Mouse (Mus musculus) liver, embryonic 16.5 days (tissue): ENCODE results near the gene Cdc25b. TPM values are rescaled to one million over a fixed set of nuclear protein-coding genes. Genes with fewer than 3 reads are reported as not detected.

Source experiments
- ATAC-seq: fragments of 200-750 bp; cut with Nextera tagmentation; 2 replicates; pipeline ENCODE4 v1.8.0; 2017; ENCODE audit warnings: low read depth, mild to moderate bottlenecking, moderate number of reproducible peaks, moderate library complexity
- H3K27ac ChIP-seq: fragments of 300-500 bp; sonication (generic); 2 replicates; pipeline ENCODE4 v1.5.1; 2014; ENCODE audit warnings: mild to moderate bottlenecking, low read length
- H3K27me3 ChIP-seq: fragments of 300-500 bp; sonication (generic); 2 replicates; pipeline ENCODE4 v1.6.1; 2014; ENCODE audit warnings: low read depth, low read length, mixed read lengths; ENCODE audit not compliant: control insufficient read depth, insufficient read depth
- H3K36me3 ChIP-seq: fragments of 300-500 bp; sonication (generic); 2 replicates; pipeline ENCODE4 v1.6.1; 2014; ENCODE audit warnings: mild to moderate bottlenecking; ENCODE audit not compliant: control insufficient read depth, insufficient read depth
- H3K4me1 ChIP-seq: fragments of 300-500 bp; sonication (generic); 2 replicates; pipeline ENCODE4 v1.6.1; 2014; ENCODE audit warnings: low read depth, low read length, mixed read lengths; ENCODE audit not compliant: control insufficient read depth
- H3K4me2 ChIP-seq: fragments of 300-500 bp; sonication (generic); 2 replicates; pipeline ENCODE4 v1.6.1; 2014; ENCODE audit warnings: low read depth, low read length, mixed read lengths
- H3K4me3 ChIP-seq: fragments of 300-500 bp; sonication (generic); 2 replicates; pipeline ENCODE4 v1.5.1; 2014; ENCODE audit warnings: low read depth, mild to moderate bottlenecking, low read length
- H3K9ac ChIP-seq: fragments of 300-500 bp; sonication (generic); 2 replicates; pipeline ENCODE4 v1.6.1; 2014; ENCODE audit warnings: low read depth, low read length
- H3K9me3 ChIP-seq: fragments of 300-500 bp; sonication (generic); replicated peaks from 2 replicates; pipeline ENCODE4 v1.6.1; 2016; ENCODE audit warnings: low read length; ENCODE audit not compliant: control insufficient read depth
- WGBS: fragments of 180-500 bp; shearing (Covaris S2); extraction: QIAGEN DNeasy Blood & Tissue Kit; methylation state at CpG from one replicate; pipeline ENCODE4 v1.1.7; 2014; ENCODE audit not compliant: insufficient replicate concordance; 5-methylcytosine and 5-hydroxymethylcytosine counted together
- polyA plus RNA-seq: library from polyadenylated mRNA; unstranded; fragments of >200 nt; fragmentation: Nextera tagmentation; extraction: Ambion mirVana; gene quantifications from 2 replicates; pipeline ENCODE4 v1.2.1, GENCODE M21; 2015

Cdc25b gene
- polyA plus RNA-seq, 1 experiment from 2014 or later = 284 TPM

DNA sequence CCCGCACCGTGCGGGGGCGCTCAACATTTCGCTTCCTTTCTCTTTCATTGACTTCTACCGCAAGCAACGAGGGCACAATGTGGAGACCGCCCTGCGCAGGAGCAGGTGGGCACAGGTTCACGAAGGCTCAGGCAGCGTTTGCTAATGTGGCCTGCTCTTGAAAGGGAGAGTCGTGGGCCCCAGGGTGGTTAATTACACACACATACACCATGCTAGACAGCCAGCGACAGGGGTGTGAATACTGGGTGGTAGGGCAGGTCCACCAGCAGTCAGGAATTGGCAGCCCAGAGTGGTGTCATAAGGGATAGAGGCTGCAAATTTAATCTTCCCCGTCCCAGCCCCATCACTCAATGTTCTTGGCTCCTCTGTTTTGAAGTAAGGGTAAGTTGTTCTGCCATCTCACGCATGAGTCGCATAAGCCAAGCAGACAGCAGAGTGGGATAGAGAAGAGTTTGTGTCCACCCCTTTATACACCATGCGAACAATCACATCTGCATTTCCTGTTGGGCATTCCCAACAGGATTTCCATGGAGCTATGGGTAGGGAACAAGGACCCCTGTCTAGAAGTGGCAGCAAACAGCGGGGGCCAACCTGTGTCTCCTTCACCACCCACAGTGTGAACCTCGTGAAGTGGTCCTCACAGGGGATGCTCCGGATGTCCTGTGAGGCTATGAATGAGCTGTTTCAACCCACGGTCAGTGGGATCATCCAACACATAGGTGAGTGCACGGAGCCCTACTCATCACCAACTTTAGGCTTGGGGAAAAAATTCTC, 43.6 kb upstream of the Cdc25b start:
- no peak for ATAC-seq
- H3K4me1 ChIP-seq = peaks cover 14% of the 10 kb centered on the region
- WGBS = 78% methylated on average over 22 of the region's 22 CpGs
- no peak overlapping the region for H3K9ac ChIP-seq
- no peaks in the 10 kb centered on the region for H3K27me3 ChIP-seq
- H3K9me3 ChIP-seq = no peaks in the 10 kb centered on the region
- peaks cover 41% of the 10 kb centered on the region for H3K36me3 ChIP-seq
- H3K4me3 ChIP-seq = no peak overlapping the region
- H3K4me2 ChIP-seq = peak overlapping the region; percentile 22; the same call in 1 of the 2 replicates
- no peak overlapping the region for H3K27ac ChIP-seq

- WGBS = 78% methylated on average over 13 of the region's 13 CpGs
- no peak overlapping the region for H3K9ac ChIP-seq
- H3K4me2 ChIP-seq = no peak overlapping the region
- H3K36me3 ChIP-seq = peaks cover 59% of the 10 kb centered on the region
- H3K27me3 ChIP-seq = no peaks in the 10 kb centered on the region
- peaks cover 10% of the 10 kb centered on the region for H3K4me1 ChIP-seq
- H3K4me3 ChIP-seq = no peak overlapping the region
- H3K9me3 ChIP-seq = no peaks in the 10 kb centered on the region
- no peak overlapping the region for H3K27ac ChIP-seq
- no peak for ATAC-seq
Observed at GRCm38 (mm10) chr2:131145121-131145520, 41.6 kb upstream of the Cdc25b start.

GRCm38 (mm10) chr2:131145536-131145935, 41.2 kb upstream of the Cdc25b start:
- H3K4me2 ChIP-seq = no peak overlapping the region
- H3K27me3 ChIP-seq = no peaks in the 10 kb centered on the region
- H3K27ac ChIP-seq = no peak overlapping the region
- peaks cover 63% of the 10 kb centered on the region for H3K36me3 ChIP-seq
- no peak overlapping the region for H3K9ac ChIP-seq
- peaks cover 10% of the 10 kb centered on the region for H3K4me1 ChIP-seq
- H3K4me3 ChIP-seq = no peak overlapping the region
- no peak for ATAC-seq
- WGBS = 83% methylated on average over 2 of the region's 2 CpGs
- H3K9me3 ChIP-seq = no peaks in the 10 kb centered on the region

DNA sequence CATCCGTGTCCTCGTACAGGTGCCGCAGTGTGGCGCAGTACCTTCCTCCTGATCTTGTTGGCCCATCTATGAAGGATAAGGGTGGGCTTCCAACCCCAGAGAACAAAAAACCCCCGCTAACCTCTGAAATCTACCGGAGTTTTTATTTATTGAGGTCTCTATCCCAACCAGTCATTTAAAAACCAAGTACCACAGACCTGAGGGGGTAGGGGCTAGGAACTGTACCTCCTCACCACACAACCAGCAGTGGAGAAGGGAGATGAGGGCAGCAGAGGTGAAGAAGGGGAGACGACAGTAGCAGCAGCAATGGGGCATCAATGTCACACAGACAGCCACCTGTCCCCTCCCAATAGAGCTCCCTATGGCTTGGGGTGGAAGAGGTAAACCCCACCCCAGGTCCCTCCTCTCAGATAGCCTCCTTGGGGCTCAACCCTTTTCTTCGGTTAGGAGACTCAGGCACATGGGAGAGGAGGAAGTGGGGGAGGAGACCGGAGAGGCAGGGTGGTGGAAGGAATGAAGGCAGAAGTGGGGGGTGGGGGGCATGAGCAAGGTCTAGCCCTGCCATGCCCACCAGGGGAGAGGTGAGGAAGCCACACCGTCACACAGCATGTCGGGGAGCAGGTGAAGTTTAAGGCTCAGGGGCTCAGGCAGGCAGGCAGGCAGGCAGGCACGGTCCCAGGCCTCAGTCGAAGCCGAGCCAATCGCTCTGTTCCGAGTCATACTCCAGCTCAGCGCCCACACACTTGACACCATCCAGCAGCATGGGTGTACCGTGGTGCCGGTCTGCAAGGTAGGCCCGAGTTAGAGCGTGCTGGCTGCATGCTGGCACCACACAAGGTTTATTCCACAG, 40.3 kb upstream of the Cdc25b start:
- H3K4me3 ChIP-seq = no peak overlapping the region
- WGBS = 79% methylated on average over 21 of the region's 21 CpGs
- no peak overlapping the region for H3K4me2 ChIP-seq
- H3K27me3 ChIP-seq = no peaks in the 10 kb centered on the region
- no peaks in the 10 kb centered on the region for H3K9me3 ChIP-seq
- peaks cover 72% of the 10 kb centered on the region for H3K36me3 ChIP-seq
- H3K27ac ChIP-seq = no peak overlapping the region
- no peak for ATAC-seq
- no peak overlapping the region for H3K9ac ChIP-seq
- peaks cover 10% of the 10 kb centered on the region for H3K4me1 ChIP-seq

- ATAC-seq = no peak
- H3K27ac ChIP-seq = no peak overlapping the region
- no peak overlapping the region for H3K4me3 ChIP-seq
- H3K9ac ChIP-seq = no peak overlapping the region
- no peaks in the 10 kb centered on the region for H3K27me3 ChIP-seq
- H3K9me3 ChIP-seq = no peaks in the 10 kb centered on the region
- 94% methylated on average over 8 of the region's 8 CpGs for whole genome bisulfite sequencing
- H3K4me2 ChIP-seq = no peak overlapping the region
- peaks cover 75% of the 10 kb centered on the region for H3K36me3 ChIP-seq
- H3K4me1 ChIP-seq = peaks cover 15% of the 10 kb centered on the region
Observed at GRCm38 (mm10) chr2:131147043-131147365, 39.7 kb upstream of the Cdc25b start.

GRCm38 (mm10) chr2:131148353-131149253, 38.1 kb upstream of the Cdc25b start:
- Histone ChIP-seq H3K9ac (no peak overlapping the region), H3K27me3 (no peaks in the 10 kb centered on the region), H3K4me2 (no peak overlapping the region), H3K4me1 (peaks cover 21% of the 10 kb centered on the region), H3K27ac (no peak overlapping the region), H3K36me3 (peaks cover 81% of the 10 kb centered on the region), H3K9me3 (no peaks in the 10 kb centered on the region), H3K4me3 (no peak overlapping the region)
- ATAC-seq = no peak
- 86% methylated on average over 8 of the region's 8 CpGs for WGBS

DNA sequence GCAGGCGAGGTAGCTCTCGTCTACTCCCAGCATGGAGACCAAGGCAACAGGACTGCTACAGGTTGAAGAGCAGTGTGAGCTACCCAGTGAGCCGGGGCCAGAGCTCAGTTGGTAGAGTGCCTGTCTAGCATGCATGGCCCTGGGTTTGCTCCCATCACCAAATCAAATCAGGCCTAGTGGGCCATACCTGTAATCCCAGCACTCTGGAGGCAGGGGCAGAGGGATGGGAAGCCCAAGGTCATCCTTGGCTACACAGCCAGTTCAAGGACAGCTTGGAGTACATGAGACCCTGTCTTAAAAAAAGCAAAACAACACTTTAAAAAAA, 37.5 kb upstream of the Cdc25b start:
- H3K4me3 ChIP-seq = no peak overlapping the region
- no peaks in the 10 kb centered on the region for H3K9me3 ChIP-seq
- peaks cover 81% of the 10 kb centered on the region for H3K36me3 ChIP-seq
- peaks cover 24% of the 10 kb centered on the region for H3K4me1 ChIP-seq
- H3K9ac ChIP-seq = no peak overlapping the region
- no peak overlapping the region for H3K4me2 ChIP-seq
- no peak overlapping the region for H3K27ac ChIP-seq
- 91% methylated on average over 3 of the region's 3 CpGs for WGBS
- no peak for ATAC-seq
- no peaks in the 10 kb centered on the region for H3K27me3 ChIP-seq

- Histone ChIP-seq H3K27me3 (no peaks in the 10 kb centered on the region), H3K27ac (peak overlapping the region; percentile 83), H3K9me3 (no peaks in the 10 kb centered on the region), H3K36me3 (peaks cover 61% of the 10 kb centered on the region), H3K4me2 (peak overlapping the region; percentile 48), H3K4me1 (peaks cover 48% of the 10 kb centered on the region), H3K4me3 (peak overlapping the region; percentile 16; the same call in 1 of the 2 replicates), H3K9ac (peak overlapping the region; percentile 33)
- peak; percentile 98 for ATAC-seq
- WGBS = 34% methylated on average over 7 of the region's 7 CpGs
Observed at GRCm38 (mm10) chr2:131152166-131152730, 34.5 kb upstream of the Cdc25b start.
